Mouse (Mus musculus): ENCODE results near the gene Nlgn1. TPM values are rescaled to one million over a fixed set of nuclear protein-coding genes. Genes with fewer than 3 reads are reported as not detected.

Gene Nlgn1
- polyA plus RNA-seq, 1 experiment from 2014 or later, result 1.7 TPM

GRCm38 (mm10) chr3:26134839-26135651 is 197.2 kb downstream of the Nlgn1 start:
- H3K9ac ChIP-seq, result no peak overlapping the region
- 32% methylated on average over 9 of the region's 9 CpGs for WGBS
- H3K4me2 ChIP-seq, result no peak overlapping the region
- no peak overlapping the region for H3K4me3 ChIP-seq (replicated peaks)
- H3K9me3 ChIP-seq, result no peaks in the 10 kb centered on the region
- ATAC-seq (ENCODE audit: insufficient read depth, low FRiP score, low read depth), result no peak
- H3K27me3 ChIP-seq (replicated peaks), result no peaks in the 10 kb centered on the region
- H3K27ac ChIP-seq, result no peak overlapping the region
- H3K36me3 ChIP-seq, result no peaks in the 10 kb centered on the region
- no peaks in the 10 kb centered on the region for H3K4me1 ChIP-seq

DNA sequence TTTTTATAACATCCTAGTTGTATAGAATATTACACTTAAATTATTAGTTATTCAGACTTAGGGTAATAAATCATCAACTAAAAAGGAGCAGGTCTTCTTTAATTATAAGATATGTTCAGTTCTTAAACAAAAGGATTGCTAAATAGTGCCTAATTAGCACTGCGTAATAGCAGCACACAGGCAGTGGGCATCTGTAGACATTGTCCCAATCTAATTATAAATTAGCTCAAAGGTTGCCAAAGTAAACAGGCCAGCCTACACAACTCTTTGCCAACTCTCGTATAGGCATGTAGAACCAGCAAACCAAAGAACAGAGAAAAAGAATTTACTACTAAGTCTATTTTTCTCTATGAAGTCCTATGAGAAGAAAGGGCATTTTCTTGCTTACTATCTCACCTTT is 201.3 kb downstream of the Nlgn1 start:
- H3K4me1 ChIP-seq, result no peaks in the 10 kb centered on the region
- ATAC-seq (ENCODE audit: insufficient read depth, low FRiP score, low read depth), result no peak
- no peaks in the 10 kb centered on the region for H3K9me3 ChIP-seq
- no peak overlapping the region for H3K4me3 ChIP-seq (replicated peaks)
- no peak overlapping the region for H3K9ac ChIP-seq
- 64% methylated on average over 2 of the region's 2 CpGs for WGBS
- H3K4me2 ChIP-seq, result no peak overlapping the region
- no peaks in the 10 kb centered on the region for H3K36me3 ChIP-seq
- H3K27ac ChIP-seq, result no peak overlapping the region
- no peaks in the 10 kb centered on the region for H3K27me3 ChIP-seq (replicated peaks)

- Histone ChIP-seq H3K4me3 (replicated peaks) (no peak overlapping the region), H3K27ac (no peak overlapping the region), H3K4me2 (no peak overlapping the region), H3K27me3 (replicated peaks) (no peaks in the 10 kb centered on the region), H3K9ac (no peak overlapping the region), H3K36me3 (no peaks in the 10 kb centered on the region), H3K9me3 (no peaks in the 10 kb centered on the region), H3K4me1 (no peaks in the 10 kb centered on the region)
- ATAC-seq (ENCODE audit: insufficient read depth, low FRiP score, low read depth), result no peak
- 73% methylated on average over 6 of the region's 6 CpGs for WGBS
These were observed 202.8 kb downstream of the Nlgn1 start for GRCm38 (mm10) chr3:26129455-26129854.

DNA sequence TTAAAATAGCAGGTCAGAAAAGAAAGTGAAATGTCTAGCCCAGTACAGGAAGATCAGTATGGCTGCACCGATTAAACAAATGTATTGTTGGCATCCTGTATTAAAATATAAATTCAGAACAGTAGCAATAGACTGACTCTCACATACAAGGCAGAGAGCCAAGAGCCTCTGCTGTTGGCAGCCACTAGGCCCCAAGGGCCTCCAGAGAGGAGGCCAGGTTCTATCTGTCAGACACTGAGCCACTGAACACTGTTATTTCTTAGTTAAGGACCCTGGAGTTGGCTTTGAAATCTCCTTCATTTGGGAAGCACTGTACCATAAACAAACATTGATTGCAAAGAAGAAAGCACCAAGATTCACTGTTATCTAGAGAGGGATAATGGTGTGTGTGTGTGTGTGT is 215.2 kb downstream of the Nlgn1 start:
- no peaks in the 10 kb centered on the region for H3K4me1 ChIP-seq
- no peak overlapping the region for H3K4me2 ChIP-seq
- H3K9me3 ChIP-seq, result no peaks in the 10 kb centered on the region
- H3K27me3 ChIP-seq (replicated peaks), result no peaks in the 10 kb centered on the region
- no peak overlapping the region for H3K9ac ChIP-seq
- 89% methylated on average over 1 of the region's 1 CpGs for WGBS
- ATAC-seq (ENCODE audit: insufficient read depth, low FRiP score, low read depth), result no peak
- H3K27ac ChIP-seq, result no peak overlapping the region
- no peak overlapping the region for H3K4me3 ChIP-seq (replicated peaks)
- no peaks in the 10 kb centered on the region for H3K36me3 ChIP-seq

- no peaks in the 10 kb centered on the region for H3K36me3 ChIP-seq
- H3K9ac ChIP-seq, result no peak overlapping the region
- no peak overlapping the region for H3K27ac ChIP-seq
- WGBS, result 85% methylated on average over 7 of the region's 7 CpGs
- no peak for ATAC-seq (ENCODE audit: insufficient read depth, low FRiP score, low read depth)
- H3K9me3 ChIP-seq, result no peaks in the 10 kb centered on the region
- no peaks in the 10 kb centered on the region for H3K4me1 ChIP-seq
- H3K27me3 ChIP-seq (replicated peaks), result no peaks in the 10 kb centered on the region
- H3K4me3 ChIP-seq (replicated peaks), result no peak overlapping the region
- no peak overlapping the region for H3K4me2 ChIP-seq
These were observed 225.9 kb downstream of the Nlgn1 start for GRCm38 (mm10) chr3:26106361-26106760.

DNA sequence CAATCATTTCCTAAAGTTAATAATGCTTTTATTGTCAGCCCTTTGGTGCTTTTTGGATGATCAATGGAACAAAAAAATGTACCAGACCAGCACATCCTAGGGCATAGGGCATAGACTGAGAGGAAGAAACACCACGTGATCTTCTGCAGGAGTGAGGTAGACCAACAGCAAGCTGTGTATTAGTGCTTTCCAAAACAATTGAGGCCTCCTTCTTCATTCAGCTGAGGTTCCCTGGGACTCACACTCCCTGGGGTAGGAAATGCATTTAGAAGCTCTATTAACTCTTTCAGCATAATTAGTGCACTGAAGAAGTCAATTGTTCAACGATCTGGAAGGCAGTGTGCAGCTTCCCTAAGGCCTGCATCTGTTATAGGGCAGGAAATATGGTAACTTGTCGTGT is 226.7 kb downstream of the Nlgn1 start:
- no peaks in the 10 kb centered on the region for H3K27me3 ChIP-seq (replicated peaks)
- no peak overlapping the region for H3K4me2 ChIP-seq
- no peak overlapping the region for H3K27ac ChIP-seq
- no peak for ATAC-seq (ENCODE audit: insufficient read depth, low FRiP score, low read depth)
- no peaks in the 10 kb centered on the region for H3K9me3 ChIP-seq
- H3K9ac ChIP-seq, result no peak overlapping the region
- no peaks in the 10 kb centered on the region for H3K4me1 ChIP-seq
- 60% methylated on average over 3 of the region's 3 CpGs for WGBS
- no peaks in the 10 kb centered on the region for H3K36me3 ChIP-seq
- no peak overlapping the region for H3K4me3 ChIP-seq (replicated peaks)

DNA sequence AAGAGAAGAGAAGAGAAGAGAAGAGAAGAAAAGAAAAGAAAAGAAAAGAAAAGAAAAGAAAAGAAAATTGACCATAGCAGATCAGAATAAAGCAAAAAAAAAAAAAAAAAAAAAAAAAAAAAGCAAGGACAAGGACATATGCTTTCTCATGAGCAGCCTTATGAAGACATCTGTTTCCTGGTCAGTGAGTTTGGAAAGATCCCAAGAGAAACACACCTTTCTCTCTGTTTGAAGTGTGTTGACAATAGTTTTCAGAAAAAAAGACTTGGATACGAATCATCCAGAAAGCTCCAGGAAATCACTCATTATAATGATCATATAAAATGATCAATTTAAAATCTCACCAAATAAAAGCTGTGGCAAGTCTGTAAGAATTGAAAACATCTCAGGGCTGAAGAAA is 230.0 kb downstream of the Nlgn1 start:
- no peak for ATAC-seq (ENCODE audit: insufficient read depth, low FRiP score, low read depth)
- 49% methylated on average over 1 of the region's 1 CpGs for WGBS
- no peak overlapping the region for H3K27ac ChIP-seq
- H3K9ac ChIP-seq, result no peak overlapping the region
- no peaks in the 10 kb centered on the region for H3K27me3 ChIP-seq (replicated peaks)
- no peak overlapping the region for H3K4me3 ChIP-seq (replicated peaks)
- H3K4me1 ChIP-seq, result no peaks in the 10 kb centered on the region
- no peak overlapping the region for H3K4me2 ChIP-seq
- no peaks in the 10 kb centered on the region for H3K9me3 ChIP-seq
- H3K36me3 ChIP-seq, result no peaks in the 10 kb centered on the region

GRCm38 (mm10) chr3:26095551-26095950 is 236.7 kb downstream of the Nlgn1 start:
- no peak for ATAC-seq (ENCODE audit: insufficient read depth, low FRiP score, low read depth)
- H3K9ac ChIP-seq, result no peak overlapping the region

DNA sequence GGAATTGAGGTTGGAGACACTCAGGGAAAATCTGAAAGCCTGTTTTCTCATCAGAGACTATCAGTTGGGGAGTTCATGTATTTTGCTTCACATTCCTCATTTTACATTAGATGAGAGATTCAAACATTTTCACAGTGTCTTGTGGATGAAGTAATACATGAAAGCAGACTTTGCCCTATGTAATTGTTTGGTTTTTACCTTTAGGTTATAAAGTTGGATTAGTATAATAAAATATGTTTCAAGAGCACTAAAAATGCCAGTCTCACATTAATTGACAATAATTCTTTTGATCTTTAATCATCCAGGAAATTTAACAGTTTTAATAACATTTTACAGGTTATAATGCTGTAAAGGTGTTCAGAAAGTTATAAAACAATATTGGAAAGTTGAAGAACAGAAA is 262.9 kb downstream of the Nlgn1 start:
- Histone ChIP-seq H3K9me3 (no peaks in the 10 kb centered on the region), H3K9ac (no peak overlapping the region), H3K4me1 (no peaks in the 10 kb centered on the region), H3K36me3 (no peaks in the 10 kb centered on the region), H3K4me3 (replicated peaks) (no peak overlapping the region), H3K27me3 (replicated peaks) (no peaks in the 10 kb centered on the region), H3K27ac (no peak overlapping the region), H3K4me2 (no peak overlapping the region)
- no peak for ATAC-seq (ENCODE audit: insufficient read depth, low FRiP score, low read depth)

More at GRCm38 (mm10) chr3:26095551-26095950, 236.7 kb downstream of the Nlgn1 start:
- H3K4me1 ChIP-seq, result no peaks in the 10 kb centered on the region
- no peak overlapping the region for H3K27ac ChIP-seq
- H3K4me3 ChIP-seq (replicated peaks), result no peak overlapping the region
- no peaks in the 10 kb centered on the region for H3K36me3 ChIP-seq
- H3K4me2 ChIP-seq, result no peak overlapping the region
- no peaks in the 10 kb centered on the region for H3K9me3 ChIP-seq
- H3K27me3 ChIP-seq (replicated peaks), result no peaks in the 10 kb centered on the region

- no peak for ATAC-seq (ENCODE audit: insufficient read depth, low FRiP score, low read depth)
These were observed 281.5 kb downstream of the Nlgn1 start for GRCm38 (mm10) chr3:26050769-26051168.

GRCm38 (mm10) chr3:26042966-26043365 is 289.3 kb downstream of the Nlgn1 start:
- H3K9ac ChIP-seq, result no peak overlapping the region
- no peaks in the 10 kb centered on the region for H3K27me3 ChIP-seq (replicated peaks)
- H3K36me3 ChIP-seq, result no peaks in the 10 kb centered on the region
- H3K4me2 ChIP-seq, result no peak overlapping the region
- WGBS, result 78% methylated on average over 2 of the region's 2 CpGs
- no peak overlapping the region for H3K27ac ChIP-seq
- H3K4me1 ChIP-seq, result no peaks in the 10 kb centered on the region
- no peaks in the 10 kb centered on the region for H3K9me3 ChIP-seq
- no peak overlapping the region for H3K4me3 ChIP-seq (replicated peaks)
- ATAC-seq (ENCODE audit: insufficient read depth, low FRiP score, low read depth), result no peak

More at GRCm38 (mm10) chr3:26050769-26051168, 281.5 kb downstream of the Nlgn1 start:
- Histone ChIP-seq H3K9ac (no peak overlapping the region), H3K4me3 (replicated peaks) (no peak overlapping the region), H3K4me1 (no peaks in the 10 kb centered on the region), H3K27me3 (replicated peaks) (no peaks in the 10 kb centered on the region), H3K27ac (no peak overlapping the region), H3K9me3 (no peaks in the 10 kb centered on the region), H3K4me2 (no peak overlapping the region), H3K36me3 (no peaks in the 10 kb centered on the region)
- WGBS, result 62% methylated on average over 4 of the region's 4 CpGs

DNA sequence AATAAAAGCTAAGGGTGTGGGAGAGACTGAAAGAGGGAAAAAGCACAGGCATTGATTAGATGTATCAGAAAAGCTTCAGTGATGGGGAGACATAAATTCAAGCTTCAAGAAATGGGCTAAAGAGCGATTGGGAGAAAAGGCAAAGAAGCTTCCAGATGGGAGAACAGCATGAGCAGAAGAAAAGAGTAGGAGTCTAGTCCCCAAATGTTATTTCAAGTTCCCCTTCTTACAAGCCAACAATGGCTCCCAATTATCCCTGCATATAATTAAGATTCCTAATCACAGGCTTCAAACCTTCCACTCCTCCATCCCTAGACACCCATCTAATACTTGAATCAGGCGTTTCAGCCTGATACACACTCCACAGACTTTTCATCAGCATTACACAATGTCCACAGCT is 292.6 kb downstream of the Nlgn1 start:
- Histone ChIP-seq H3K4me1 (no peaks in the 10 kb centered on the region), H3K9ac (no peak overlapping the region), H3K36me3 (no peaks in the 10 kb centered on the region), H3K9me3 (no peaks in the 10 kb centered on the region), H3K4me2 (no peak overlapping the region), H3K27me3 (replicated peaks) (no peaks in the 10 kb centered on the region), H3K4me3 (replicated peaks) (no peak overlapping the region), H3K27ac (no peak overlapping the region)
- 82% methylated on average over 2 of the region's 2 CpGs for WGBS
- ATAC-seq (ENCODE audit: insufficient read depth, low FRiP score, low read depth), result no peak

DNA sequence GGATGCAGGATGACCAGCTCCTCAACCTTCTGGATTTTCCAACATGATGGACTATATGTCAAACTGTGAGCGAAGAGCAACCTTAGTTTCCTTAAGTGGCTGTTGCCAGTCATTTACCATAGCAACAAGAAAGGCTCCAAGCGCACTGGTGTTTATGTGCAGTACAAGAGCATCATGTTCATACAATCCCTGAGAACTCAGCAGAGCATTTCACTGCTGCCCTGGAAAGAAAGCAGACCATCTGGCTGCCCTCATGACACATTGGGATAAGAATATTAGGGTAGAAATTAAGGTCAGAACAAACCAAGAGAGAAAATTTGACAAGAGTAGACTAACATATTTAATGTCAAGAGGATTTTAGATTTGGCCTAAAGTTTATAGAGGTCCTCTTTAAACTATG is 306.2 kb downstream of the Nlgn1 start:
- Histone ChIP-seq H3K9ac (no peak overlapping the region), H3K4me3 (replicated peaks) (no peak overlapping the region), H3K4me1 (no peaks in the 10 kb centered on the region), H3K27ac (no peak overlapping the region), H3K4me2 (no peak overlapping the region), H3K27me3 (replicated peaks) (no peaks in the 10 kb centered on the region), H3K36me3 (no peaks in the 10 kb centered on the region), H3K9me3 (no peaks in the 10 kb centered on the region)
- no peak for ATAC-seq (ENCODE audit: insufficient read depth, low FRiP score, low read depth)
- 65% methylated on average over 2 of the region's 2 CpGs for WGBS

All from stomach, embryonic 15.5 days (tissue).